Mouse (Mus musculus) intestine, embryonic 14.5 days (tissue): Measurements from ENCODE around the gene Haghl. TPM values are rescaled to one million over a fixed set of nuclear protein-coding genes. Genes with fewer than 3 reads are reported as not detected.

ENCODE experiments used
- ATAC-seq: fragments of 200-750 bp; cut with Nextera tagmentation; replicated peaks from 2 replicates; pipeline ENCODE4 v1.8.0; 2017; ENCODE audit warnings: low read depth, moderate number of reproducible peaks, moderate TSS enrichment, moderate library complexity; ENCODE audit not compliant: low FRiP score, low TSS enrichment
- DNase-seq: peaks from one replicate; pipeline ENCODE4 v3.0.0-alpha.2; 2018; ENCODE audit warnings: low spot score
- H3K27ac ChIP-seq: fragments of 300-500 bp; sonication (generic); 2 replicates; pipeline ENCODE4 v1.5.1; 2014; ENCODE audit warnings: low read depth, mild to moderate bottlenecking, control low read depth
- H3K27me3 ChIP-seq: fragments of 300-500 bp; sonication (generic); replicated peaks from 2 replicates; pipeline ENCODE4 v1.6.1; 2014; ENCODE audit warnings: low read length, control low read depth; ENCODE audit not compliant: control insufficient read depth, insufficient read depth
- H3K36me3 ChIP-seq: fragments of 300-500 bp; sonication (generic); 2 replicates; pipeline ENCODE4 v1.6.1; 2014; ENCODE audit warnings: low read length, control low read depth; ENCODE audit not compliant: control insufficient read depth, insufficient read depth
- H3K4me1 ChIP-seq: fragments of 300-500 bp; sonication (generic); replicated peaks from 2 replicates; pipeline ENCODE4 v1.6.1; 2014; ENCODE audit warnings: low read length, control low read depth, mixed read lengths; ENCODE audit not compliant: control insufficient read depth, insufficient read depth
- H3K4me2 ChIP-seq: fragments of 300-500 bp; sonication (generic); 2 replicates; pipeline ENCODE4 v1.6.1; 2014; ENCODE audit warnings: low read length
- H3K4me3 ChIP-seq: fragments of 300-500 bp; sonication (generic); 2 replicates; pipeline ENCODE4 v1.5.1; 2014; ENCODE audit warnings: low read depth, low read length, control low read depth, mixed read lengths
- H3K9ac ChIP-seq: fragments of 300-500 bp; sonication (generic); 2 replicates; pipeline ENCODE4 v1.6.1; 2014; ENCODE audit warnings: mild to moderate bottlenecking, low read length
- H3K9me3 ChIP-seq: fragments of 300-500 bp; sonication (generic); 2 replicates; pipeline ENCODE4 v1.6.1; 2016; ENCODE audit warnings: low read length, control low read depth; ENCODE audit not compliant: control insufficient read depth
- WGBS: fragments of 180-500 bp; shearing (Covaris S2); extraction: QIAGEN DNeasy Blood & Tissue Kit; methylation state at CpG from one replicate; pipeline ENCODE4 v1.1.7; 2014; 5-methylcytosine and 5-hydroxymethylcytosine counted together
- polyA plus RNA-seq: library from polyadenylated mRNA; unstranded; fragments of >200 nt; fragmentation: Nextera tagmentation; extraction: Ambion mirVana; gene quantifications from 2 replicates; pipeline ENCODE4 v1.2.1, GENCODE M21; 2014

Gene Haghl
- polyA plus RNA-seq, 1 experiment from 2014 or later = 57.2 TPM

DNA sequence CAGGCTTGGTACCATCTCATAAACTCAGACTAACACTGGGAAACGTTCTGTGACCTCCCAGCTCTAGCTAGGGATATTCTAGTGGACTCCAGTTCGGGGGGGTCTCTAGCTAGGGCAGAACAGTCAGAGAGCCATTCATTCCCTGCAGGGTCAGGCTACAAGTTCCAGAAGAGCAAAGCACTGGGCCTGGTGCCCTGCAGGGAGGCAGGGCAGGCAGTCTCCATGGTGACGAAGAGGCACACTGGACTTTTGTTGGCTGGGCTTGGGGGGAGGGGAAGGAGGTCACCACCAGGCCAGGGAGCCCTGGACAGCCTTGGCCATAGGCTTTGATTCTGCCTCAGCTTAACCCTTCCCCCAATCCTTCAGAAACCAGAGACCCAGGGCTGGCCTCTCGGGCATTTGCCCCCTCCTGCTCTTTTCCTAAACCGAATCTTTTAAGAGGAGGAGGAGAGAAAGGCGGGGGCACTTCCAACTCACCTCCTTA, 10.2 kb upstream of the Haghl start, which contains the start of gene AC134908.4:
Gene AC134908.4, minus strand, starts transcription at position 51 of the 484 bp plus-strand sequence.
- DNase-seq (no peak), ATAC-seq (no peak)
- 27% methylated on average over 6 of the region's 6 CpGs for whole genome bisulfite sequencing
- Histone ChIP-seq H3K4me3 (peak within 1 kb of the TSS; percentile 86), H3K9ac (peak within 1 kb of the TSS; percentile 66), H3K27ac (peak within 1 kb of the TSS; percentile 47; the same call in 1 of the 2 replicates), H3K27me3 (no peaks in the 10 kb centered on the region), H3K4me1 (peaks cover 35% of the 10 kb centered on the region), H3K9me3 (no peaks in the 10 kb centered on the region), H3K4me2 (peak within 1 kb of the TSS; percentile 96), H3K36me3 (no peaks in the 10 kb centered on the region)

GRCm38 (mm10) chr17:25794998-25795397, 9.5 kb upstream of the Haghl start:
- no peaks in the 10 kb centered on the region for H3K9me3 ChIP-seq
- H3K9ac ChIP-seq = no peak overlapping the region; the same call in 1 of the 2 replicates
- peak overlapping the region; percentile 96 for H3K4me2 ChIP-seq
- no peaks in the 10 kb centered on the region for H3K27me3 ChIP-seq
- WGBS = 85% methylated on average over 17 of the region's 17 CpGs
- H3K4me1 ChIP-seq = peaks cover 35% of the 10 kb centered on the region
- 0 out of 2 replicates have a peak overlapping the region, but pooled peaks have one; percentile 86 for H3K4me3 ChIP-seq
- H3K36me3 ChIP-seq = peaks cover under 1% of the 10 kb centered on the region; the same call in 1 of the 2 replicates
- ATAC-seq (no peak), DNase-seq (no peak)
- peak overlapping the region; percentile 8; the same call in 1 of the 2 replicates for H3K27ac ChIP-seq

- H3K9me3 ChIP-seq = no peaks in the 10 kb centered on the region
- H3K9ac ChIP-seq = no peak overlapping the region
- no peak overlapping the region for H3K4me2 ChIP-seq
- H3K27me3 ChIP-seq = no peaks in the 10 kb centered on the region
- DNase-seq = no peak
- peak overlapping the region; percentile 98; the same call in 1 of the 2 replicates for H3K27ac ChIP-seq
- peaks cover 9% of the 10 kb centered on the region for H3K36me3 ChIP-seq
- WGBS = 76% methylated on average over 13 of the region's 13 CpGs
- no peak for ATAC-seq
- no peak overlapping the region for H3K4me3 ChIP-seq
- peaks cover 35% of the 10 kb centered on the region for H3K4me1 ChIP-seq
Observed at GRCm38 (mm10) chr17:25794197-25794596, 8.7 kb upstream of the Haghl start.

DNA sequence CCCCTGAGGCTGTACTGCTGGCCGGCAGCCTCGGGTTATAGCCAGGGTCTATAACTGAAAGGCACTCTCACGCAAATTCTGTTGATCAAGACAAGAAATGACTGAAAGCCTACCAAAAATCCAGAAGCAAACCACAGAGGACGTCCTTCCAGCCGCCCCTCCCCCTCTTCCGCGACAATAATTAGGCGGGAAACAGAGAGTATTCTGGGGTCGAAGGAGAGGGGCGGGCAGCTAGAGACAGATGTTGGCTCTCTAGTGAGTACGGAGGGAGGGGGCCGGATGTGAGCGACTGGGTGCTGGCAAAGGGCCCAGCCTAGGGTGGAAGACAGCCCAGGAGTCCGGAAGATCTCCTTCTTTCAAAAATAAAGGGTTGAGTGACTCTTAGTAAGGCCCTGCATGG, 7.1 kb upstream of the Haghl start, which contains the start of gene Fam173a:
Gene Fam173a, minus strand, starts transcription at position 287 of the 400 bp plus-strand sequence.
- ATAC-seq (peak; percentile 66), DNase-seq (no peak)
- Histone ChIP-seq H3K4me2 (peak within 1 kb of the TSS; percentile 91), H3K27ac (peak within 1 kb of the TSS; percentile 98), H3K36me3 (peaks cover 21% of the 10 kb centered on the region), H3K4me3 (peak within 1 kb of the TSS; percentile 88), H3K9me3 (no peaks in the 10 kb centered on the region), H3K27me3 (no peaks in the 10 kb centered on the region), H3K9ac (peak within 1 kb of the TSS; percentile 74), H3K4me1 (peaks cover 35% of the 10 kb centered on the region)
- under 1% methylated on average over 14 of the region's 14 CpGs for WGBS

- under 1% methylated on average over 45 of the region's 45 CpGs for WGBS
- H3K27me3 ChIP-seq = no peaks in the 10 kb centered on the region
- H3K9ac ChIP-seq = peak overlapping the region; percentile 74
- DNase-seq (peak; percentile 97), ATAC-seq (peak; percentile 71)
- H3K36me3 ChIP-seq = peaks cover 27% of the 10 kb centered on the region
- H3K4me3 ChIP-seq = peak overlapping the region; percentile 88
- H3K4me1 ChIP-seq = peaks cover 30% of the 10 kb centered on the region
- peak overlapping the region; percentile 98 for H3K27ac ChIP-seq
- H3K4me2 ChIP-seq = peak overlapping the region; percentile 91
- H3K9me3 ChIP-seq = no peaks in the 10 kb centered on the region
Observed at GRCm38 (mm10) chr17:25791843-25792527, 6.5 kb upstream of the Haghl start.

DNA sequence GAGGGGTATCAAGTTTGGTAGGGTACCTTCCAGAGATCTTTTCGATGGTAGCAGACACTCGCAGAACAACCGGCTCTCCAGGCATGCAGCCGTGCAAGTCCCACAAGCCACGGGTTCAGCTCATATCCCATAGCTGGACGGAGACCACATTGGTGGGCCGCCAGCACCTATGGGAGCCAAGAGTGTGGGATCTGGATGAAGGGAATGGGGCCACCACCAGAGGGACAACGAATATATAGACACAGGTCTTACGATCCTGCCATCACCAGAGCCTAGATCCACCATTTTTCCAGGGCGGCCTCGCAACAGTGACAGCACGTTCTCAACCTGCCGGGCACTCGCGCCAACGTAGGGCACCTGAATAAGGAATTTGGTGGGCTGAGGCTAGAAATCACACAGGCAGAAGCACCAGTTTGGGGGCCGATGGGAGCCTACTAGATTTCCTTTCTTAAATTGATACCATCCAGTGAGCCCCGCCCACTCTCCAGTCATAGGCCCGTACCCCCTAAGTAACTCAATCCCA, 5.9 kb upstream of the Haghl start:
- ATAC-seq (peak; percentile 3; the same call in 1 of the 2 replicates), DNase-seq (no peak)
- Histone ChIP-seq H3K4me3 (peak overlapping the region; percentile 88), H3K4me1 (peaks cover 30% of the 10 kb centered on the region), H3K9me3 (no peaks in the 10 kb centered on the region), H3K9ac (peak overlapping the region; percentile 74), H3K36me3 (peaks cover 27% of the 10 kb centered on the region), H3K27me3 (no peaks in the 10 kb centered on the region), H3K4me2 (peak overlapping the region; percentile 91), H3K27ac (peak overlapping the region; percentile 98; the same call in 1 of the 2 replicates)
- WGBS = 27% methylated on average over 19 of the region's 19 CpGs

- 89% methylated on average over 9 of the region's 9 CpGs for WGBS
- H3K4me1 ChIP-seq = peaks cover 23% of the 10 kb centered on the region
- H3K27me3 ChIP-seq = no peaks in the 10 kb centered on the region
- H3K4me2 ChIP-seq = no peak overlapping the region
- H3K36me3 ChIP-seq = peaks cover 43% of the 10 kb centered on the region
- H3K9ac ChIP-seq = no peak overlapping the region
- ATAC-seq (no peak), DNase-seq (no peak)
- no peaks in the 10 kb centered on the region for H3K9me3 ChIP-seq
- no peak overlapping the region for H3K4me3 ChIP-seq
- no peak overlapping the region for H3K27ac ChIP-seq
Observed at GRCm38 (mm10) chr17:25786781-25787504, 1.5 kb upstream of the Haghl start.

GRCm38 (mm10) chr17:25786280-25786679, 807 bp upstream of the Haghl start, which contains the start of gene Ccdc78:
TSS of gene Ccdc78 (plus strand) at chr17:25786580.
- H3K4me1 ChIP-seq = peaks cover 18% of the 10 kb centered on the region
- H3K9me3 ChIP-seq = no peaks in the 10 kb centered on the region
- peak within 1 kb of the TSS; percentile 94 for H3K4me3 ChIP-seq
- WGBS = 80% methylated on average over 3 of the region's 3 CpGs
- no peak for ATAC-seq
- peak within 1 kb of the TSS; percentile 94 for H3K4me2 ChIP-seq
- H3K9ac ChIP-seq = peak within 1 kb of the TSS; percentile 65
- H3K27me3 ChIP-seq = no peaks in the 10 kb centered on the region
- H3K36me3 ChIP-seq = peaks cover 50% of the 10 kb centered on the region
- peak within 1 kb of the TSS; percentile 79; the same call in 1 of the 2 replicates for H3K27ac ChIP-seq
- no peak for DNase-seq
